Mouse (Mus musculus): Measurements from ENCODE around the gene Rgs1.

Gene Rgs1

DNA sequence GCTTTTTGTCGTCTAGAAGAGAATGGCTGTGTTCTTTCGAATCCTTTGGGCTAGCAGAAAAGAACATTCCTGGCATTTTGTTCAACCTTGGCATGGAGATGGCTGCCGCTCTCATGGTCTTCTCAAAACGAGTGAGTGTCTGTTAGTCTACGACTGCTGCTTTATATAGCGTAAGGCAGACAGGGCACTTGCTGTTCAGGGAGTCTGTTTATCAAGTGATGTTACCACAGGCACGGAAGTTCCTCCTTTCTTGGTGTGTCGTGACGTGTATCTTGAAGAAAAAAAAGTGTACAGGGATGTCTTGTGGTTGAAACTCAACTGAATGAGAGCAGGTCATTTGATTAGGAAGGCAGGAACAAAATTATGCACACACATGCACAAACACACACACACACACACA, at the start of gene Rgs1:
Rgs1 (minus strand) TSS at position 320 of the 400 bp plus-strand sequence.
- DNase-seq: no peak

DNA sequence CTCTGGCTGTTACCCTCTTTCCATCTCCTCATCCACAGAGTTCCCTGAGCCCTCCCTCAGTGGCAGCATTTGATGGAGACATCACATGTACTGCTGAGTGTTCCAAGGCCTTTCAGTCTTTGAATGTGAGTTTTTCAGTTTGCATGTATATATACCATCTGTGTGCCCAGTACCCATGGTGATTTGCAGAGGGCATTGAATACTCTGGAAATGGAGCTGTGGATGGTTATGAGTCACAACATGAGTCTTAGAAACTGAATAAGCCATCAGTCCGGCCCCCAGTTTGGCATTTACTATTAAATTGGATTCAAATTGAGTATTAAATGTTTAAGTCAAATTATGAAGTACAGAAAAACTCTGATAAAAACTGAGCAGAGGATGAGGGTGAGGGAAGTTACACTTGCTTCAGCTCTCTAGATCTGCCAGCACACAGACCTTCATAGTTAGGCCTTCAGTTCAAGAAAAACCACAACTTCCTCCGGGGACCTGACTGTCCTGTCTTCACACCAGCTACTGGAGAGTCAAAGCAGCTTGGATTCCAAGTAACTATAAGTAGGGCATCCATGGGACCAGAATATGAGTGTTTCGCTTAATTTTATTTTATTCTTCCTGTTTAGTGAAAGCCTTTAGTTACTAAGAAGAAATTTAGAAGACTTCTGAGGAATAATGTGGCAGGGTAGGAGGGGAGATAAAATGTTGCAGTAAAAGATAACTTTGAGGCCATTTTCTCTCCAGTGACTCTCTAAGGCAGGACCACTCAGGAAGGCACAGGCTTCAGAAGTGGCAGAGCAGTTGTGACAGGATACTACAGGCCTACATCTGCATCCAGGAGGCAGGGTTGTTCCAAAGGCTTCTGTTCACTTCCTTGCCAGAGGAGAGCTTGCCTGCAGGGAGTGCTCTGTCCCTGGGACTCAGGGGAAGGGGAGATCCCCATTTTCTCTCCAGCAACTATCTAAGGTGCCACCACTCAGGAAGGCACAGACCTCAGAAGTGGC, 34.3 kb upstream of the Rgs1 start:
- DNase-seq: no peak

DNA sequence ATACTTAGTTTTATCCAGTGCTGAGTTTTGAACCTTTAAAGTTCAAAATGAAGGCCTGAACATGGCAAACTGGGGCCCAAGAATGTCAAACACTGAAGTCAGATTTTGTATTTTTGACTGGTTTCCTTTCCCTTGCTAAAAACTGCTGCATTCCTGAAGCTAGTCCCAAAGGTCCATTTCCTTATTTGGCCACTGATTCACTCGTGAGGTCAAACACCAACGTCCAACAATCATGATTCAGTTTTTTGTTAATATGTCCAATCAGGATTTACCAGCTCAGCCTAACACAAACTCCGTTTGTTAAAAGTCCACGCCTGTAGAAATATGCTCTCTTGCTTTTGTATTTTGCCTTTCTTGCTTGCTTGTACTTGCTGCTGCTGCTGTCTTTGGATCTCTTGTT, 31.0 kb upstream of the Rgs1 start:
- DNase-seq: no peak

DNA sequence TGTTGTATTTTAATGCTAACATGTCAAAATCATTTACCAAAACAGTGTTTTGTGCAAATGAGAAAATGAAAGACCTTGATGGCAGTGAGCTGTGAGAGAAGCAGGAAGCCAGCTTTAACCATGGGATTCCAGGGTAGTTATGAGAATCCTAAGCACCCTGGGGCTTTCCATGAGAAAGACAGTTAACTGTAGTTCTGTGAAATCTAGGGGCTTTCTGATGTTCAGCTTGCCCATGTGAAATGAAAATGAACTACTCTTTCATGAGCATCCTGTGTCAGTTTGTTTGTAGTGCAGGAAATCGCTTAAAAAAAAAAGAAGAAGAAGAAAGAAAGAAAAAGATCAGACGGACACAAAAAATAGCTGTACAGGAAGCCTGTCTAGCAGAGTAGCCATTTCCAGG, 23.9 kb upstream of the Rgs1 start:
- DNase-seq: no peak

- no peak for DNase-seq
Observed at GRCm38 (mm10) chr1:144269112-144269511, 20.1 kb upstream of the Rgs1 start.

DNA sequence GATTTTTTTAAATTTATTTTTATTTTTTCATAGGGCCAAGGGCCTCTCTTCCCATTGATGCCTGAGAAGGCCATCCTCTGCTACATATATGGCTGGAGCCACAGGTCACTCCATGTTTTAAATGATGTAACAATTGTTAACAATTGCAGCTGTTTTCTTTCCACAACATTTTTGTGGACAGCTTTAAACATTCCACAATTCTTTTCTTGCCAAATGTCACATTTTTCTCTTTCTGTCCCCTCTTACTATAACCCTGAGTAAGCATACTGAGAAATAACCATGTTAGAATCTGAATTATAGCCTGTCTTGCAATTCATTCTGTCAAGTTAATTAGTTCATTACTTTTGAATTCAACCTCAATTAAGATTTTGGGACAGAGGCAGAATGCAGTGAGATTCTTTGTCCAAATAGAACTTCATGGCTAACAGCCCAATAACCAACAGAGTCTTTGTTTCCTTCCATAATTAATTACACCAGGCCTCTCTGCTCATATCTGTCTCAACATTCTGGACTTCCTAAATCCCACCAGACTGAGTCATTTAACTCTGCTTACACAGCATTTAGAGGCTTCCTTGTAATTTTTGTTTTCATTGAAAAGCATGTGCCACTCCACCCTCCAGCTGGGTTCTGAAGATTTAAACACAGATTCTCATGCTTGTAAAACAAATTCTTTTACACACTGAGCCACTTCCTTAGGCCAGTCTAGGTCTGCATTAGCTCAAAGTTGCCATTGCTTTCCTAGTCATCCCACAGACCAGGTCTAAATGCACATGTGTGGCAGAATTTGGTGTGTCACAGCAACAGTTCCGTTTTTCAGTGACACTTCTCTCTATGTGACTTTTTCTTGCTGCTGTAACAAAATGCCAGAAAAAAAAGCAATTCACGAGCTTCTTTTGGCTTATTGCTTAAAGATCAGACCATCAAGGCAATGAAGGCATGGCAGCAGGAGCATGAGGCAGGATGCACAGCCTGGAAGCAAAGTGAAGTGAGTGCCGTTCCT, 18.7 kb upstream of the Rgs1 start:
- DNase-seq: no peak

DNA sequence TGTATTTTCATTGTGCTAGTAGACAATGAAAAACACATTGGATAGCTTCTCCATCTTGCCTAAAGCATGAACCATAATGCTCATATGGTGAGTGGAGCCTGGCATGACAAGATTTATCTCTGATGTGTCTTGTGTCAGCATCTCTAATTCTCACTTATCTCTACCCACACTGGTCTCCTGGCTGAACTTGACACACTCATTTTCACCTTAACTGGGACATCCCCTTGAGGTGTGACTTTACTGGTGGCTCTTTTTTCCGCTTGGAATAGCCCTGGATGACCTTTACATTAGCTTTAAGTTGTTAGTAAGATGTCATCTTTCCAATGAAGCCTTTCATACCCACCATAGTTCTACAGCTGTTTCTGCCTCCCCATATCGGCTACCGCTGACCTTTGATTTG, 15.0 kb upstream of the Rgs1 start:
- DNase-seq: no peak

GRCm38 (mm10) chr1:144262008-144262407, 13.0 kb upstream of the Rgs1 start:
- no peak for DNase-seq

GRCm38 (mm10) chr1:144258779-144259178, 9.7 kb upstream of the Rgs1 start:
- DNase-seq: no peak

DNA sequence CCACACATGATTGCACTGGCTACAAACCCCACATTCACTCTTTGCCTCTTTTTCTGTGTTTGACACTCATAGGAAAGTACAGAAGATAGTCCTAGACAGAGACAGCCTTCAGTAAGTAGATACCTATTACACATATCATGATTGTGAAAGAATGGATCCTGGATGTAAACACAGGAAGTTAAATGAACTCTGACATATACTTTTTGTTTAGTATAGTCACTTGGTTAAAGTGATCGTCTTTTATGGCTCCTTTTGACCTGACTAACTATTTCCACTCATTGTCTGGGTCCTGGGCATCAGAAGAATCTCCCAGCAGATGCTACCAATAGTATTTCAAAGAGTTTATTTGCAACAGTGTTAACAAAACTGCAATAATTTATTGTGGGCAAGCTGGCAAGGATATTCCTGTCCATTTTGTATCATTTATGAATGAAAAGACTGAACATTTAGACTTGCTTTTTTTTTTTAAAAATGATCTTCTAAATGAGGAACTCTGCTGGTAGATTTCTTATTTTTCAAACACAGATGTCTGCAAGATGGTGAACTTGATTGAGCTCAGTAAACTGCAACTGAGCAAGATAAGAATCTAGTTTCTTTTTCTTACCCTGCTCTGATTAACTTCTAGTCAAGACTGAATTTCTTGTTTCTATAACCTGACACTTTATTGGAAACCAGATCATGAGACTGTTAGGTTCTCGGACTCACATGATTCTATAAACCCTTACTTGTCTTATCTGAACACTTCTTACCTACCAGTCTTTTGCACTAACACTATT, 7.7 kb upstream of the Rgs1 start:
- DNase-seq: no peak

DNA sequence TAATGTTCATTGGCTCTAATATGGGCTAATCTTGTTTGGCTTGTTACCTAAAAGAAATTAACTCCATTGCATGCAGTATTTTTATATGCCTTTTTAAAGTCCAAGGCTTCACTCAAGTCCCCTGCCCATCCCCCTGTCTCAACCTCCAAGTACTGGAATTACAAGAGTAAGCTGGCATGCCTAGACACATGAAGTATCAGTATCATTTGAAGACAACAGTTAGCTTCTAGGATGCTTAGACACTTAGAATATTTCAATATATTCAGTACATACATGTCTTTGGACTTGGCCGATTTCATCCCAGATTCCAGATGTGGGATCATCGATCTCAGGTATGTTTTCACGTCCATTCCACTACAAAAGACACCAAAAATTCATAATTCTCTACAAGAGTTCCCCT, 836 bp downstream of the Rgs1 start:
- DNase-seq: no peak

DNA sequence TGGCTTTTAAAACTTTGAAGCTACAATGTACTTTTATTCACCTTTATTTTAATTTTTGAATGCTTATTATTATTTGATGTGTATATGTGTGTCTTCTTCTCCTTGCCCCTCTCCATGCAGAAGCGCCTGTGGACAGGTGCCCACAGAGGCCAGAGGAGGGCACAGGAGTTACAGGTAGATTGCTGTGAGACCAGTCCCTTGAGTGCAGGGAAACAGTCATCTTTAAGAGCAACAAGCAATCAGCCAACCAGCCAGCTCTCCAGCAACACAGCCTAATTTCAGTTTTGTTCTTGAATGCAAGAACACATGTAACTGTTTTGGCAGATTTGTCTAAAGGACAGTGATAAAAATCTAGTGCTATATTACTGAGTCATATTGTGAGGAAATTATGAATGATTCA, 1.7 kb downstream of the Rgs1 start:
- DNase-seq: no peak

DNA sequence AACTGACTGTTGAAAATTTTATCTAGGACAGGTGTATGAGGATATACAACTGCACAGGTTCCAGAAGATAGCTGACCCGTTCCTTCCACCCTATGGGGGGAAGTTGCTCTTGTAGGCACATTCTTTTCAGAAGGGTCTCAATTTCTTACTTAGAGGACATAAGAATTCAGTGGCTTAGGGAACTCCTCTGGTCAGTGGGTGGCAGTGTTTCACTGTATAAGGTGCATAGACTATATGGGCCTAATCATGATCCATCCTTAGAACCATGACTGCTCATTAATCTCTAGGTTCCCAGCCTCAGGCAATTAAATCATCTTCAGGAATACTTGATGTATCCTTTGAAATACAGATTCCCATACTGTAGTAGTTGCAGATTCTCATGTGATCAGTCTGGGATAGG, 5.5 kb downstream of the Rgs1 start:
- DNase-seq: no peak

DNA sequence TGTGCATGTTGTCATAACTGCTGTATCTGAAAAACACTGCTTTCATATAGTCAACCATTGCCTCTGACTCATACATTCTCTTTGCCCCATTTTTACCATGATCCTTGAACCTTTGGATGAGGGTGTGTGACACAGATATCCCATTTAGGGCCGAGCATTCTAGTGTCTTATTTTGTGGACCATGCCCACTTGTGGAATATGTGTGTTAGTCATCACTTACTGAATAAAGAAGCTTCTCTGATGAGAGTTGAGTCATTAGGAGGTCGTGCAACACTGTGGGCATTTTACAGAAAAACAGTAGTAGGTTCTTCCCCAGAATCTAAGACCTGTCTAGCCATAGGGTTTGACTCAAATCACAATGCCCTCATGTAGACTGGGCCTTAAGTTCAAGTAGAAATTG, 9.8 kb downstream of the Rgs1 start:
- DNase-seq: no peak

DNA sequence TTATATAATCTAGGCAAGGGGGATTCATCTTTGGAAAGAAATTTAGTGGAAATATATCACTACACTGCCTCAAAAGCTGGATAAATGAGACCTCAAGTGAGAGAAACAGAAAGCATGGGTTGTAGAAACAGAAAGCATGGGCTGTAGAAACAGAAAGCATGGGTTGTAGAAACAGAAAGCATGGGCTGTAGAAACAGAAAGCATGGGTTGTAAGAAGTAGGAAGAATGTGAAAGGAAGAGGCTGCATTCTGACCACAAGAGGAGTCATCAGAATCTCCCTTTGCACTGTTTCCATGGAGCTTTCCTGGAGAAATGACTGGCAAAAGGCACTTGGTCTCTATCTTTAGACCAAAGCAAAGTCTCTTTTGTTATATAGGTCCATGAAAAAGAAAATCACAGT, 33.8 kb downstream of the Rgs1 start:
- no peak for DNase-seq

DNA sequence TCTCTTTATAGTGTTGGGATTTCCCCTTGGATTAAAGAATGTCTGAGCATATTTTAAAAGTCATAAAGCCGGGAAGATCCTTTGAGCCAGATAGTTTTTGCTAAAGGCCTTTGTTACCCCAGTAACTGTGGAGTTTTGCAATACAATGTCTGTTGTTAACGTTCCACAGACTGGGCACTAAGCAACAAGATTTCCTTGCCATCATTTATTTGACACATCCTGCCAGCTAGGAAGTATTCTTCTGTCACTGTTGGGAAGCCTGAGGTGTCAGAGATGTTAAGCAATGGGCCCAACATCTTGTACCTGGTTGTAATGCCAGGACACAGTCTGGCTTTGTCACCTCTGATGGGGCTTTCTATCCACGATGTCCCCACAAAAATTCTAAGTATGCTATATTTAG, 38.1 kb downstream of the Rgs1 start:
- DNase-seq: no peak

DNA sequence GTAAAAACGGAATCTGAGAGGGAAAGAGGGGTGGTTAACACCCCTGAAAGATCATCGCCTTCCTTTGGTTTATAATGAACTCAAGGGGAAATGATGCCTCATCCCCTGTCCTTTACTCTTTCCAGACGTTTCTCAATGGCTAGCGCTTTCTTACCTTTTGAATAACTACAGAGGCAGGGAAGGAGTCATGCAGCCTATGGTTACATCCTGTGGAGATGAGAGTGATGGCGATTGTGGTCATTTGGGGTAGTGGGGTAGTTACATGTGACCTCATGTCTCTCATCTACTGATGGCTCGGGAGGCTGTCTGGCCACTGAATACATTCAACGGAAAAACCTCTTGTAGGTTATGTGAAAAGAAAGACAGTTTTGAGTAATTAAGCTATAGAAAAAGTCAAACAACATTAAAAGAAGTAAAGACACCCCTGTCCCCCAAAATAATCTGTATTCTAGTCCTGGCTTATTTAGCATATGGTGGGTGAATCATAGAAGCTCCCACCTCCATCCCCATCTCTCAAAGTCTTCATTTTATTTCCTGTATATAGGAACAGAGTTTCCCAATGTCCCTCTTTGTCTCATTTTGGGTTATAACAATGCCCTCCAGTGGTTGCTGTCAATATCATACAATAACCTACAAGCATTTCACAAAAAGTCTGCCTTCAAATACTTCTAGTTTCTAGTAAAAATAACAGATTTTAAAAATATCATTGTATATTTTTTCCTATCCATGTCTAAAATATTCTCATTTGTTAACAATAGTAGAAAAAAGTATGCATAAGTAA, 42.6 kb downstream of the Rgs1 start:
- DNase-seq: no peak

- no peak for DNase-seq
Observed at GRCm38 (mm10) chr1:144204766-144205165, 44.3 kb downstream of the Rgs1 start.

DNA sequence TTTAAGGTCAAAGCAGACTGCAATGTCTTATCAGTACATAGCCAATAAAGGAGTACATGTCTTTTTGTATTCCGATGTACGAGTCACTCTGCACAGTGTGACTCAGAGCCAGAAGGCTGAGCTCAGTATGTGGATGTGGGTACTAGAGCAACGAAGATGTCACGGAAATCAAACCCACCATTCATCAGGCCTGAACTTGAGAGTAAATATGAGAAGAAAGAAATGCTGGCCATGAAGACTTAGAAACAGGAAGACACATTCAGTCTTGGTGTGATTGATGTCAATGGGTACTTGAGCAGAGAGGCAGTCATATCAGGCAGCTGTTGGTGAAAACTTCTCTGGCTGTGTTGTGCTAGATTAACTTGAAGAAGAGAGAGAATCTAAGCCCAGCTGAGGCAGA, 46.1 kb downstream of the Rgs1 start:
- no peak for DNase-seq

DNA sequence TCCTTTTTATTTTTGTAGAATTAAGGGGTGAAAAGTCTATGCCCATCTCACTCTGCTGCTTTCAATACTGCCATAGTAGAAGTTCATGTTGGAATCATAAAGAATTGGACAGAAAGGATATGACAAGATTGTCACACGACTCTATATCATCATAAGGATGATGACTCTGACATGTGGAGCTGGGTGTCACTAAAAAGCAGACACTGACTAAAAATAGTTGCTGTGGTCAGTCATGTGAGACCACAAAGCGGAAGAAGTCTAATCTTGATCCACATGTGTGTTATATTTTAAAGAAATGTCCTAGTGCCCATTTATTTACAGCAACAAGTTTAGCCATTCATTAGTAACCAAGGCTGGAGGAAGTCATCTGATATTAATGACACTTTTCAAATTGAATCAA, 48.5 kb downstream of the Rgs1 start:
- no peak for DNase-seq

- DNase-seq: no peak
Observed at GRCm38 (mm10) chr1:144199538-144199937, 49.5 kb downstream of the Rgs1 start.

DNA sequence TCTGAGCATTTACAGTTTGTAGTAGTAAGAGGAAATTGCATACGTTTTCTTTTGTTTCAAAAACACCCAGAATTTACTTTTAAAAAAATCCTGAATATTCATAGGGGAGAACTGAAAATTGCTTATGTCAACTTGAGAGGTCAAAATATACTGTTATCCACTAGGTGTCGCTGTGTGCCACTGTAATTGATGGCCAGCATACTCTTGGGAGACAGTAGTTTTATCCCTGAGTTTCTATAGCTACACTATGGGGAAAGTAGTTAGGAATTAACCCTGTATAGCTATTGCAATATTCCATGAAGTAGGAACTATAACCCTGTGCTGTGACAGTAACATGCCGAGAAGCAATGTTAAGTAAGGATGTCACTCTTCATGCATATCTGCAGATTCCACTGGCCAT, 51.4 kb downstream of the Rgs1 start:
- peak; percentile 5 for DNase-seq

All from cerebellum, adult 8-10 months (tissue).